Mouse (Mus musculus): ENCODE measurements around the gene Cpox.

The Cpox gene

GRCm38 (mm10) chr16:58751314-58751713 is 81.2 kb downstream of the Cpox start:
- no peak for DNase-seq (ENCODE audit: low spot score in 2 of 2)

- no peak for DNase-seq (ENCODE audit: low spot score in 2 of 2)
These were observed 86.1 kb downstream of the Cpox start for GRCm38 (mm10) chr16:58756191-58756590.

GRCm38 (mm10) chr16:58763076-58763475 is 93.0 kb downstream of the Cpox start, which contains the start of gene Olfr172:
TSS of gene Olfr172 (minus strand) at chr16:58763176.
- DNase-seq (ENCODE audit: low spot score in 2 of 2) = no peak

Measured in urinary bladder, adult 18-20 months (tissue).